Mouse (Mus musculus): ENCODE results near the gene Idh3a. TPM values are rescaled to one million over a fixed set of nuclear protein-coding genes. Genes with fewer than 3 reads are reported as not detected.
A peak's percentile ranks its signal among the peaks of the same experiment; 100 is the strongest.

Idh3a gene
- polyA plus RNA-seq, 2 experiments: 55.4 to 103 TPM

- no peaks in the 10 kb centered on the region for H3K4me1 ChIP-seq (ENCODE audit: control insufficient read depth, insufficient read depth, low read length)
- H3K27me3 ChIP-seq (ENCODE audit: control insufficient read depth, insufficient read depth, low read length): no peaks in the 10 kb centered on the region
- DNase-seq (ENCODE audit: low spot score) (no peak), ATAC-seq (ENCODE audit: low FRiP score, low read depth) (no peak)
- no peaks in the 10 kb centered on the region for H3K9me3 ChIP-seq (ENCODE audit: control insufficient read depth, low read length)
- no peak overlapping the region for H3K9ac ChIP-seq (ENCODE audit: low read depth, low read length, severe bottlenecking)
- peaks cover 54% of the 10 kb centered on the region for H3K36me3 ChIP-seq (ENCODE audit: control insufficient read depth, insufficient read depth, low read length)
- no peak overlapping the region for H3K4me3 ChIP-seq (replicated peaks; ENCODE audit: low read length)
- no peak overlapping the region for H3K27ac ChIP-seq (replicated peaks; ENCODE audit: low read depth, low read length)
- WGBS: 89% methylated on average over 7 of the region's 7 CpGs
- H3K4me2 ChIP-seq (replicated peaks; ENCODE audit: low read depth, low read length, severe bottlenecking): no peak overlapping the region
- no peak for TF ChIP-seq POLR2A (IDR thresholded peaks at IDR 0.05; ENCODE audit: borderline replicate concordance, extremely low read depth, insufficient read depth, insufficient read length)
Observed at GRCm38 (mm10) chr9:54602916-54603315, 16.8 kb downstream of the Idh3a start.

GRCm38 (mm10) chr9:54604131-54604654, 18.1 kb downstream of the Idh3a start:
- 87% methylated on average over 5 of the region's 5 CpGs for WGBS
- no peak for ATAC-seq (ENCODE audit: low FRiP score, low read depth)

GRCm38 (mm10) chr9:54604886-54605285, 18.8 kb downstream of the Idh3a start:
- Histone ChIP-seq H3K4me1 (ENCODE audit: control insufficient read depth, insufficient read depth, low read length) (no peaks in the 10 kb centered on the region), H3K4me2 (replicated peaks; ENCODE audit: low read depth, low read length, severe bottlenecking) (no peak overlapping the region), H3K36me3 (ENCODE audit: control insufficient read depth, insufficient read depth, low read length) (peaks cover 34% of the 10 kb centered on the region), H3K4me3 (replicated peaks; ENCODE audit: low read length) (no peak overlapping the region), H3K27me3 (ENCODE audit: control insufficient read depth, insufficient read depth, low read length) (no peaks in the 10 kb centered on the region), H3K9ac (ENCODE audit: low read depth, low read length, severe bottlenecking) (no peak overlapping the region), H3K9me3 (ENCODE audit: control insufficient read depth, low read length) (no peaks in the 10 kb centered on the region), H3K27ac (replicated peaks; ENCODE audit: low read depth, low read length) (no peak overlapping the region)
- DNase-seq (ENCODE audit: low spot score) (peak; percentile 44), ATAC-seq (ENCODE audit: low FRiP score, low read depth) (no peak)
- no peak for TF ChIP-seq POLR2A (IDR thresholded peaks at IDR 0.05; ENCODE audit: borderline replicate concordance, extremely low read depth, insufficient read depth, insufficient read length)
- WGBS: 65% methylated on average over 4 of the region's 4 CpGs

More at GRCm38 (mm10) chr9:54604131-54604654, 18.1 kb downstream of the Idh3a start:
- TF ChIP-seq POLR2A (IDR thresholded peaks at IDR 0.05; ENCODE audit: borderline replicate concordance, extremely low read depth, insufficient read depth, insufficient read length): no peak
- H3K27me3 ChIP-seq (ENCODE audit: control insufficient read depth, insufficient read depth, low read length): no peaks in the 10 kb centered on the region
- no peak overlapping the region for H3K27ac ChIP-seq (replicated peaks; ENCODE audit: low read depth, low read length)
- peaks cover 41% of the 10 kb centered on the region for H3K36me3 ChIP-seq (ENCODE audit: control insufficient read depth, insufficient read depth, low read length)
- no peak for DNase-seq (ENCODE audit: low spot score)
- H3K9ac ChIP-seq (ENCODE audit: low read depth, low read length, severe bottlenecking): no peak overlapping the region
- no peaks in the 10 kb centered on the region for H3K4me1 ChIP-seq (ENCODE audit: control insufficient read depth, insufficient read depth, low read length)
- H3K4me2 ChIP-seq (replicated peaks; ENCODE audit: low read depth, low read length, severe bottlenecking): no peak overlapping the region
- no peak overlapping the region for H3K4me3 ChIP-seq (replicated peaks; ENCODE audit: low read length)
- no peaks in the 10 kb centered on the region for H3K9me3 ChIP-seq (ENCODE audit: control insufficient read depth, low read length)

GRCm38 (mm10) chr9:54612781-54613191, 26.7 kb downstream of the Idh3a start:
- WGBS: 74% methylated on average over 5 of the region's 5 CpGs
- no peaks in the 10 kb centered on the region for H3K27me3 ChIP-seq (ENCODE audit: control insufficient read depth, insufficient read depth, low read length)
- DNase-seq (ENCODE audit: low spot score) (no peak), ATAC-seq (ENCODE audit: low FRiP score, low read depth) (no peak)
- H3K4me2 ChIP-seq (replicated peaks; ENCODE audit: low read depth, low read length, severe bottlenecking): no peak overlapping the region
- no peak for TF ChIP-seq POLR2A (IDR thresholded peaks at IDR 0.05; ENCODE audit: borderline replicate concordance, extremely low read depth, insufficient read depth, insufficient read length)
- H3K27ac ChIP-seq (replicated peaks; ENCODE audit: low read depth, low read length): no peak overlapping the region
- H3K36me3 ChIP-seq (ENCODE audit: control insufficient read depth, insufficient read depth, low read length): no peaks in the 10 kb centered on the region
- no peak overlapping the region for H3K4me3 ChIP-seq (replicated peaks; ENCODE audit: low read length)
- H3K4me1 ChIP-seq (ENCODE audit: control insufficient read depth, insufficient read depth, low read length): no peaks in the 10 kb centered on the region
- 0 out of 2 replicates have a peak overlapping the region, but pooled peaks have one; percentile 4 for H3K9ac ChIP-seq (ENCODE audit: low read depth, low read length, severe bottlenecking)
- H3K9me3 ChIP-seq (ENCODE audit: control insufficient read depth, low read length): no peaks in the 10 kb centered on the region

GRCm38 (mm10) chr9:54614182-54614850, 28.2 kb downstream of the Idh3a start:
- no peak overlapping the region for H3K9ac ChIP-seq (ENCODE audit: low read depth, low read length, severe bottlenecking)
- H3K27ac ChIP-seq (replicated peaks; ENCODE audit: low read depth, low read length): no peak overlapping the region
- no peak for ATAC-seq (ENCODE audit: low FRiP score, low read depth)
- peak; percentile 85 for DNase-seq (ENCODE audit: low spot score)
- H3K4me1 ChIP-seq (ENCODE audit: control insufficient read depth, insufficient read depth, low read length): no peaks in the 10 kb centered on the region
- no peaks in the 10 kb centered on the region for H3K9me3 ChIP-seq (ENCODE audit: control insufficient read depth, low read length)
- H3K36me3 ChIP-seq (ENCODE audit: control insufficient read depth, insufficient read depth, low read length): no peaks in the 10 kb centered on the region
- no peak overlapping the region for H3K4me3 ChIP-seq (replicated peaks; ENCODE audit: low read length)
- 68% methylated on average over 13 of the region's 13 CpGs for WGBS
- no peak overlapping the region for H3K4me2 ChIP-seq (replicated peaks; ENCODE audit: low read depth, low read length, severe bottlenecking)
- no peaks in the 10 kb centered on the region for H3K27me3 ChIP-seq (ENCODE audit: control insufficient read depth, insufficient read depth, low read length)
- no peak for TF ChIP-seq POLR2A (IDR thresholded peaks at IDR 0.05; ENCODE audit: borderline replicate concordance, extremely low read depth, insufficient read depth, insufficient read length)

Data from limb, embryonic 14.5 days (tissue).